In the genomic region with DNA sequence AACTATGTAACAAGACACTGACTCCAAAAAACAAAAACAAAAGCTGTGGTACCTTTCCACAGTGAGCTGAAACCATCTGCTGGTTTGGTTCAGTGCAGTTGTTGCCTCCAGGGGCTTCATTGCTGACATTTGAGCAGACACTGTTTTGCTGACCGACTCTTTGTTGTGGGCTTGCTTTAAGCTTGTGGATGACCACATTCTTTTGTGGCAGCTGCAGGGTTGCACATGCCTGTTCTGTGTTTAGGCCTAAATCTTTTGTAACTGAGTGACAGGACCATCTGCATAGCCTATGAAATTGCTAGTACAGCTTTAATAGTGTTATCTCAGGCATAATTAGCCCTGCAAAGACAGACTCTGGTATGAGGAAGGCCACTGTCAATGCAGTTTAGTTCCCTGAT, we compare ENCODE assay signal across 12 mouse cellular contexts. TPM values are rescaled to one million over a fixed set of nuclear protein-coding genes. Genes with fewer than 3 reads are reported as not detected.
A peak's percentile ranks its signal among the peaks of the same experiment; 100 is the strongest.
DNase-seq lines count a peak whose midpoint lies in the region; ATAC-seq and TF ChIP-seq lines count a peak whose summit lies in the region.
"Had no signal": no experiment of that assay in that cellular context is flagged by ENCODE, and none has a peak within 500 bp of the region (broad histone marks: within the 10 kb centered on the region; RNA-seq: fewer than 3 reads in every experiment).

No protein-coding gene starts in this region.

- H3K9ac ChIP-seq in hindbrain, embryonic 15.5 days: no peak overlapping the region

- no peak overlapping the region for H3ac ChIP-seq in C2C12 (ENCODE audit: control insufficient read depth, insufficient read length, low read depth)

- no peak for TF ChIP-seq POLR2A in kidney, adult 2 months (IDR thresholded peaks at IDR 0.05; ENCODE audit: low read depth, low read length)
- no peak for TF ChIP-seq POLR2A in brain, embryonic 14.5 days (IDR thresholded peaks at IDR 0.05; ENCODE audit: borderline replicate concordance, extremely low read depth, insufficient read depth, insufficient read length, poor library complexity, severe bottlenecking)

- H3K9me3 ChIP-seq in hindbrain, embryonic 15.5 days: no peaks in the 10 kb centered on the region
- H3K9me3 ChIP-seq: G1E had no signal

- no peak overlapping the region for H3K4me3 ChIP-seq in kidney, adult 2 months (ENCODE audit: insufficient read depth, low read depth, low read length)
- H3K4me3 ChIP-seq in C2C12 (ENCODE audit: insufficient read depth, poor library complexity, severe bottlenecking): no peak overlapping the region
- H3K4me3 ChIP-seq in hindbrain, embryonic 15.5 days: no peak overlapping the region

- DNase-seq in kidney, adult 2 months: no peak
- no peak for DNase-seq in kidney, postnatal 14 days
- peak; percentile 60 for DNase-seq in brain, embryonic 14.5 days (ENCODE audit: low read depth)
- no peak for DNase-seq in cerebellum, adult 9-10 months
- no peak for DNase-seq in left cerebral cortex, adult 9 months (ENCODE audit: low spot score in 2 of 2)
- DNase-seq in left cerebral cortex, adult 8-10 months (ENCODE audit: low spot score in 2 of 2): no peak
- DNase-seq: adrenal gland, postnatal 14 days; gastrocnemius, postnatal 36 days; lung, postnatal 14 days had no signal

- no peaks in the 10 kb centered on the region for H3K79me3 ChIP-seq in C2C12 (ENCODE audit: low read depth)

- peaks cover 7% of the 10 kb centered on the region; the same call in 1 of the 2 replicates for H3K4me1 ChIP-seq in kidney, adult 2 months (ENCODE audit: control insufficient read depth, insufficient read depth, low read length)
- no peaks in the 10 kb centered on the region for H3K4me1 ChIP-seq in hindbrain, embryonic 15.5 days (replicated peaks)

- H3K36me3 ChIP-seq in kidney, adult 2 months (ENCODE audit: control insufficient read depth, insufficient read depth, low read length): no peaks in the 10 kb centered on the region
- H3K36me3 ChIP-seq in C2C12 (ENCODE audit: control insufficient read depth, insufficient read depth): peaks cover 2% of the 10 kb centered on the region
- H3K36me3 ChIP-seq in hindbrain, embryonic 15.5 days: no peaks in the 10 kb centered on the region

- peak overlapping the region; percentile 12; the same call in 1 of the 2 replicates for H3K27ac ChIP-seq in kidney, adult 2 months (ENCODE audit: insufficient read depth, low read depth, low read length)
- 0 out of 2 replicates have a peak overlapping the region, but pooled peaks have one; percentile 18 for H3K27ac ChIP-seq in hindbrain, embryonic 15.5 days (replicated peaks)

- no peaks in the 10 kb centered on the region for H3K79me2 ChIP-seq in C2C12 (ENCODE audit: control insufficient read depth, insufficient read depth)

- no peak overlapping the region for H3K4me2 ChIP-seq in hindbrain, embryonic 15.5 days

- TF ChIP-seq CTCF in kidney, adult 2 months (conservative IDR thresholded peaks at IDR 0.05; ENCODE audit: insufficient read depth, insufficient read length, low read depth, low read length): no peak
- TF ChIP-seq CTCF in C2C12 (IDR thresholded peaks at IDR 0.05; ENCODE audit: control insufficient read depth, insufficient read depth, insufficient read length): no peak
- no peak for TF ChIP-seq CTCF in brain, embryonic 14.5 days (IDR thresholded peaks at IDR 0.05; ENCODE audit: borderline replicate concordance, extremely low read depth, insufficient read depth, insufficient read length)

- WGBS in kidney, adult 2 months: 11% methylated on average over 1 of the region's 1 CpGs
- WGBS in hindbrain, embryonic 15.5 days: 56% methylated on average over 1 of the region's 1 CpGs

- ATAC-seq in hindbrain, embryonic 15.5 days (ENCODE audit: low FRiP score, low read depth): no peak

- H3K27me3 ChIP-seq in kidney, adult 2 months (replicated peaks; ENCODE audit: control insufficient read depth, insufficient read depth, low read length): no peaks in the 10 kb centered on the region
- no peaks in the 10 kb centered on the region for H3K27me3 ChIP-seq in C2C12 (ENCODE audit: control insufficient read depth, insufficient read depth, insufficient read length)
- H3K27me3 ChIP-seq in hindbrain, embryonic 15.5 days: no peaks in the 10 kb centered on the region

TF ChIP-seq in C2C12, 6 proteins besides CTCF, POLR2A, EP300 and RAD21:
- TF ChIP-seq USF1 (IDR thresholded peaks at IDR 0.05; ENCODE audit: low read depth) (no peak), MYOG (IDR thresholded peaks at IDR 0.05; ENCODE audit: control insufficient read depth, extremely low read depth, insufficient read length) (no peak), FOSL1 (IDR thresholded peaks at IDR 0.05; ENCODE audit: insufficient read depth, low read length, poor library complexity, severe bottlenecking) (no peak), MYOD1 (IDR thresholded peaks at IDR 0.05; ENCODE audit: control insufficient read depth, insufficient read length, low read depth) (peak; percentile 98)

RNA-seq across cellular contexts. Expression of a gene that starts 20.8 kb away (rescaled TPM):
- 40.8 and 43.7 TPM in 2 replicates for polyA plus RNA-seq in kidney, adult 2 months (2012; rRNA removed)
- 35.6 TPM for polyA plus RNA-seq in C2C12 (2012; fragmentation: generic; extraction: Trizol)
- 26.6 and 32.5 TPM in 2 replicates for polyA plus RNA-seq in brain, embryonic 14.5 days (2012; rRNA removed)
- 22.7 and 23.7 TPM in 2 replicates for polyA plus RNA-seq in hindbrain, embryonic 15.5 days (2015; fragmentation: Nextera tagmentation; extraction: Ambion mirVana)
- total RNA-seq in left cerebral cortex, adult 8-10 months (2022): 10 to 100 TPM; 11.6 to 12.5 (median 11.7) TPM

RNA-seq across cellular contexts. Expression of a gene that starts 52.2 kb away (rescaled TPM):
- 12.2 and 12.7 TPM in 2 replicates for polyA plus RNA-seq in kidney, adult 2 months (2012; rRNA removed)
- polyA plus RNA-seq in C2C12 (2012; fragmentation: generic; extraction: Trizol): 3.5 TPM
- polyA plus RNA-seq in brain, embryonic 14.5 days (2012; rRNA removed): 37.3 and 49.2 TPM in 2 replicates
- polyA plus RNA-seq in hindbrain, embryonic 15.5 days (2015; fragmentation: Nextera tagmentation; extraction: Ambion mirVana): 35.0 and 44.8 TPM in 2 replicates
- 10 to 100 TPM; 31.2 to 35.3 (median 35.1) TPM for total RNA-seq in left cerebral cortex, adult 8-10 months (2022)
